ENCODE assay signal across 15 mouse cellular contexts in genomic region chr1:152476126-152476525, GRCm38 (mm10).
"Had no signal": no experiment of that assay in that cellular context is flagged by ENCODE, and none has a peak within 500 bp of the region (broad histone marks: within the 10 kb centered on the region; RNA-seq: fewer than 3 reads in every experiment).

No protein-coding gene starts in this region.

- DNase-seq: kidney, adult 9 months; kidney, postnatal 4 days; lung, adult 18-20 months; retina, postnatal 1 day; right cerebral cortex, postnatal 4 days; thymus, adult 2 months; thymus, postnatal 36 days had no signal

- H3K27ac ChIP-seq: kidney, postnatal 0 days; layer of hippocampus, adult 2 months; limb, embryonic 13.5 days; liver, embryonic 14.5 days; midbrain, embryonic 12.5 days; neural tube, embryonic 13.5 days; stomach, embryonic 15.5 days had no signal

- H3K4me3 ChIP-seq: layer of hippocampus, adult 2 months; limb, embryonic 13.5 days; midbrain, embryonic 12.5 days; neural tube, embryonic 13.5 days; stomach, embryonic 15.5 days had no signal

- H3K9ac ChIP-seq: limb, embryonic 13.5 days; liver, embryonic 14.5 days; midbrain, embryonic 12.5 days; neural tube, embryonic 13.5 days; stomach, embryonic 15.5 days had no signal

- H3K4me2 ChIP-seq: limb, embryonic 13.5 days; midbrain, embryonic 12.5 days; neural tube, embryonic 13.5 days; stomach, embryonic 15.5 days had no signal

- H3K36me3 ChIP-seq: limb, embryonic 13.5 days; midbrain, embryonic 12.5 days; neural tube, embryonic 13.5 days; stomach, embryonic 15.5 days had no signal

- H3K9me3 ChIP-seq: limb, embryonic 13.5 days; midbrain, embryonic 12.5 days; neural tube, embryonic 13.5 days; stomach, embryonic 15.5 days had no signal

- ATAC-seq: midbrain, embryonic 16.5 days had no signal

- H3K27me3 ChIP-seq: limb, embryonic 13.5 days; midbrain, embryonic 12.5 days; neural tube, embryonic 13.5 days; stomach, embryonic 15.5 days had no signal

- H3K4me1 ChIP-seq: limb, embryonic 13.5 days; midbrain, embryonic 12.5 days; neural tube, embryonic 13.5 days; stomach, embryonic 15.5 days had no signal
